Mouse (Mus musculus): Measurements from ENCODE around the gene Tshz2.
"Not testable (repeated sequence)": the region's sequence is repeated elsewhere in the genome, so short reads cannot be mapped to it uniquely, and the experiment has no call there.

The Tshz2 gene

GRCm38 (mm10) chr2:169812940-169813339 lies 180.1 kb downstream of the Tshz2 start:
- no peak for DNase-seq (ENCODE audit: low spot score)

GRCm38 (mm10) chr2:169814351-169814750 lies 181.5 kb downstream of the Tshz2 start:
- no peak for DNase-seq (ENCODE audit: low spot score)

- no peak for DNase-seq (ENCODE audit: low spot score)
These were observed 181.9 kb downstream of the Tshz2 start for GRCm38 (mm10) chr2:169814757-169815156.

- DNase-seq (ENCODE audit: low spot score), result no peak
These were observed 188.2 kb downstream of the Tshz2 start for GRCm38 (mm10) chr2:169821021-169821441.

GRCm38 (mm10) chr2:169825908-169826307 lies 193.1 kb downstream of the Tshz2 start:
- DNase-seq (ENCODE audit: low spot score), result no peak

- DNase-seq (ENCODE audit: low spot score), result no peak
These were observed 193.5 kb downstream of the Tshz2 start for GRCm38 (mm10) chr2:169826316-169826715.

GRCm38 (mm10) chr2:169826833-169827232 lies 194.0 kb downstream of the Tshz2 start:
- DNase-seq (ENCODE audit: low spot score), result no peak

GRCm38 (mm10) chr2:169832184-169832583 lies 199.4 kb downstream of the Tshz2 start:
- DNase-seq (ENCODE audit: low spot score), result no peak

GRCm38 (mm10) chr2:169833638-169834037 lies 200.8 kb downstream of the Tshz2 start:
- DNase-seq (ENCODE audit: low spot score), result no peak

- DNase-seq (ENCODE audit: low spot score), result peak; percentile 42
These were observed 201.8 kb downstream of the Tshz2 start for GRCm38 (mm10) chr2:169834602-169835001.

- DNase-seq (ENCODE audit: low spot score), result no peak
These were observed 204.3 kb downstream of the Tshz2 start for GRCm38 (mm10) chr2:169837031-169837605.

GRCm38 (mm10) chr2:169838521-169838920 lies 205.7 kb downstream of the Tshz2 start:
- DNase-seq (ENCODE audit: low spot score), result no peak

GRCm38 (mm10) chr2:169841442-169841841 lies 208.6 kb downstream of the Tshz2 start:
- DNase-seq (ENCODE audit: low spot score), result no peak

GRCm38 (mm10) chr2:169842494-169842893 lies 209.7 kb downstream of the Tshz2 start:
- DNase-seq (ENCODE audit: low spot score), result no peak

- DNase-seq (ENCODE audit: low spot score), result no peak
These were observed 210.7 kb downstream of the Tshz2 start for GRCm38 (mm10) chr2:169843553-169843952.

GRCm38 (mm10) chr2:169849077-169849476 lies 216.3 kb downstream of the Tshz2 start:
- DNase-seq (ENCODE audit: low spot score), result peak; percentile 15

GRCm38 (mm10) chr2:169849541-169849940 lies 216.7 kb downstream of the Tshz2 start:
- no peak for DNase-seq (ENCODE audit: low spot score)

- DNase-seq (ENCODE audit: low spot score), result no peak
These were observed 218.8 kb downstream of the Tshz2 start for GRCm38 (mm10) chr2:169851606-169852005.

- no peak for DNase-seq (ENCODE audit: low spot score)
These were observed 221.7 kb downstream of the Tshz2 start for GRCm38 (mm10) chr2:169854491-169854890.

GRCm38 (mm10) chr2:169857041-169857440 lies 224.2 kb downstream of the Tshz2 start:
- not testable (repeated sequence) for DNase-seq (ENCODE audit: low spot score)

GRCm38 (mm10) chr2:169859078-169859855 lies 226.5 kb downstream of the Tshz2 start:
- no peak for DNase-seq (ENCODE audit: low spot score)

GRCm38 (mm10) chr2:169860895-169861294 lies 228.1 kb downstream of the Tshz2 start:
- no peak for DNase-seq (ENCODE audit: low spot score)

- DNase-seq (ENCODE audit: low spot score), result no peak
These were observed 229.9 kb downstream of the Tshz2 start for GRCm38 (mm10) chr2:169862701-169863100.

- no peak for DNase-seq (ENCODE audit: low spot score)
These were observed 236.7 kb downstream of the Tshz2 start for GRCm38 (mm10) chr2:169869468-169869867.

Measured in yolk sac, embryonic 10.5 days (tissue).